Mouse (Mus musculus): ENCODE data around the gene Pate3.

DNA sequence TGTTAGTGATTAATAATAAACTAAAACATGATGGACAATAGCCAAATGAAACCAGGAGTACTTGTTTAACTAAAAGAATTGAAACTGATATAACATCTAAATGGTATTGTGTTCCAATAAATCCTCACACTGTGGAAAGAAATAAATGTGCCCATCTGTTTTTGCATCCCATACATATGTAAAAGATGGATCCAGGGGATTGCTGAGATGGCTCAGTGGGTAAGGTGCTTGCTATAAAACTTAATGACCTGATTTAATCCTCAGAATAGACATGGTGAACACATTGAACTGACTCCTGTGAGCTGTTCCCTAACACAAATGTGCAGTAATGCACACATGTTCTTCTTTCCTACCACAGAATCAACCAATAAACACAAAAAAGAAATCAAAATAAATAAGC, 43.9 kb upstream of the Pate3 start:
- TF ChIP-seq CTCF (IDR thresholded peaks at IDR 0.05) (no peak), EP300 (IDR thresholded peaks at IDR 0.05; ENCODE audit: insufficient read depth, low read depth, low read length) (no peak), POLR2A (IDR thresholded peaks at IDR 0.05; ENCODE audit: insufficient read depth, low read depth, low read length) (no peak)
